Mouse (Mus musculus) kidney, embryonic 16.5 days (tissue): ENCODE results near the gene Mst1. TPM values are rescaled to one million over a fixed set of nuclear protein-coding genes. Genes with fewer than 3 reads are reported as not detected.

Experiments used
- ATAC-seq: fragments of 200-750 bp; cut with Nextera tagmentation; 2 replicates; pipeline ENCODE4 v1.8.0; 2017; ENCODE audit warnings: moderate TSS enrichment; ENCODE audit not compliant: low FRiP score, low TSS enrichment
- H3K27ac ChIP-seq: fragments of 300-500 bp; sonication (generic); 2 replicates; pipeline ENCODE4 v1.5.1; 2014; ENCODE audit warnings: low read length
- H3K27me3 ChIP-seq: fragments of 300-500 bp; sonication (generic); 2 replicates; pipeline ENCODE4 v1.6.1; 2014; ENCODE audit warnings: low read length, control low read depth, mixed read lengths; ENCODE audit not compliant: insufficient read depth
- H3K36me3 ChIP-seq: fragments of 300-500 bp; sonication (generic); 2 replicates; pipeline ENCODE4 v1.6.1; 2014; ENCODE audit warnings: low read length, control low read depth, mixed read lengths; ENCODE audit not compliant: insufficient read depth
- H3K4me1 ChIP-seq: fragments of 300-500 bp; sonication (generic); 2 replicates; pipeline ENCODE4 v1.6.1; 2014; ENCODE audit warnings: low read length, control low read depth, mixed read lengths; ENCODE audit not compliant: insufficient read depth
- H3K4me2 ChIP-seq: fragments of 300-500 bp; sonication (generic); replicated peaks from 2 replicates; pipeline ENCODE4 v1.6.1; 2014; ENCODE audit warnings: low read depth, low read length
- H3K4me3 ChIP-seq: fragments of 300-500 bp; sonication (generic); 2 replicates; pipeline ENCODE4 v1.5.1; 2014; ENCODE audit warnings: mild to moderate bottlenecking, low read length
- H3K9ac ChIP-seq: fragments of 300-500 bp; sonication (generic); replicated peaks from 2 replicates; pipeline ENCODE4 v1.6.1; 2014; ENCODE audit warnings: low read length
- H3K9me3 ChIP-seq: fragments of 300-500 bp; sonication (generic); 2 replicates; pipeline ENCODE4 v1.6.1; 2016; ENCODE audit warnings: low read length, control low read depth
- WGBS: fragments of 180-500 bp; shearing (Covaris S2); extraction: QIAGEN DNeasy Blood & Tissue Kit; methylation state at CpG from one replicate; pipeline ENCODE4 v1.1.7; 2014; 5-methylcytosine and 5-hydroxymethylcytosine counted together
- polyA plus RNA-seq: library from polyadenylated mRNA; unstranded; fragments of >200 nt; fragmentation: Nextera tagmentation; extraction: Ambion mirVana; gene quantifications from 2 replicates; pipeline ENCODE4 v1.2.1, GENCODE M21; 2015

Gene Mst1
- polyA plus RNA-seq, 1 experiment from 2014 or later, result 0.21 TPM

- no peaks in the 10 kb centered on the region for H3K27me3 ChIP-seq
- no peak overlapping the region for H3K4me3 ChIP-seq
- WGBS, result 76% methylated on average over 28 of the region's 28 CpGs
- H3K9ac ChIP-seq, result no peak overlapping the region
- no peak for ATAC-seq
- H3K4me2 ChIP-seq, result no peak overlapping the region
- peaks cover 61% of the 10 kb centered on the region for H3K36me3 ChIP-seq
- H3K9me3 ChIP-seq, result no peaks in the 10 kb centered on the region
- H3K27ac ChIP-seq, result no peak overlapping the region
- H3K4me1 ChIP-seq, result peaks cover 4% of the 10 kb centered on the region
Measured at GRCm38 (mm10) chr9:108056361-108057261, 23.6 kb upstream of the Mst1 start.

- 92% methylated on average over 5 of the region's 5 CpGs for WGBS
- Histone ChIP-seq H3K4me2 (no peak overlapping the region), H3K4me3 (no peak overlapping the region), H3K27me3 (no peaks in the 10 kb centered on the region), H3K36me3 (peaks cover 58% of the 10 kb centered on the region), H3K4me1 (peaks cover 4% of the 10 kb centered on the region), H3K9ac (no peak overlapping the region), H3K9me3 (no peaks in the 10 kb centered on the region), H3K27ac (no peak overlapping the region)
- no peak for ATAC-seq
Measured at GRCm38 (mm10) chr9:108057262-108057562, 23.0 kb upstream of the Mst1 start.

GRCm38 (mm10) chr9:108058291-108058690, 21.9 kb upstream of the Mst1 start:
- ATAC-seq, result no peak
- no peak overlapping the region for H3K4me3 ChIP-seq
- 92% methylated on average over 9 of the region's 9 CpGs for WGBS
- H3K27me3 ChIP-seq, result no peaks in the 10 kb centered on the region
- H3K36me3 ChIP-seq, result peaks cover 64% of the 10 kb centered on the region
- no peaks in the 10 kb centered on the region for H3K9me3 ChIP-seq
- no peak overlapping the region for H3K27ac ChIP-seq
- H3K9ac ChIP-seq, result no peak overlapping the region
- H3K4me1 ChIP-seq, result peaks cover under 1% of the 10 kb centered on the region
- H3K4me2 ChIP-seq, result no peak overlapping the region

- ATAC-seq, result no peak
- Histone ChIP-seq H3K27ac (no peak overlapping the region), H3K4me2 (no peak overlapping the region), H3K4me1 (no peaks in the 10 kb centered on the region), H3K4me3 (no peak overlapping the region), H3K9ac (no peak overlapping the region), H3K36me3 (peaks cover 41% of the 10 kb centered on the region), H3K9me3 (no peaks in the 10 kb centered on the region), H3K27me3 (no peaks in the 10 kb centered on the region)
- 82% methylated on average over 3 of the region's 3 CpGs for WGBS
Measured at GRCm38 (mm10) chr9:108062142-108062541, 18.1 kb upstream of the Mst1 start.

- WGBS, result 89% methylated on average over 12 of the region's 12 CpGs
- no peak overlapping the region for H3K9ac ChIP-seq
- no peak overlapping the region for H3K4me3 ChIP-seq
- no peaks in the 10 kb centered on the region for H3K9me3 ChIP-seq
- H3K4me2 ChIP-seq, result no peak overlapping the region
- no peaks in the 10 kb centered on the region for H3K4me1 ChIP-seq
- H3K27me3 ChIP-seq, result no peaks in the 10 kb centered on the region
- peaks cover 31% of the 10 kb centered on the region for H3K36me3 ChIP-seq
- no peak overlapping the region for H3K27ac ChIP-seq
- ATAC-seq, result no peak
Measured at GRCm38 (mm10) chr9:108063361-108063760, 16.9 kb upstream of the Mst1 start.

- no peaks in the 10 kb centered on the region for H3K9me3 ChIP-seq
- no peak overlapping the region for H3K4me2 ChIP-seq
- peaks cover 20% of the 10 kb centered on the region for H3K36me3 ChIP-seq
- no peak overlapping the region for H3K27ac ChIP-seq
- no peak overlapping the region for H3K9ac ChIP-seq
- no peaks in the 10 kb centered on the region for H3K4me1 ChIP-seq
- no peak overlapping the region for H3K4me3 ChIP-seq
- 41% methylated on average over 5 of the region's 5 CpGs for WGBS
- no peaks in the 10 kb centered on the region for H3K27me3 ChIP-seq
- peak; percentile 60 for ATAC-seq
Measured at GRCm38 (mm10) chr9:108065491-108066011, 14.7 kb upstream of the Mst1 start.

- Histone ChIP-seq H3K27ac (no peak overlapping the region), H3K9ac (no peak overlapping the region), H3K9me3 (no peaks in the 10 kb centered on the region), H3K4me2 (no peak overlapping the region), H3K4me1 (no peaks in the 10 kb centered on the region), H3K27me3 (no peaks in the 10 kb centered on the region), H3K4me3 (no peak overlapping the region), H3K36me3 (peaks cover 29% of the 10 kb centered on the region)
- ATAC-seq, result no peak
- WGBS, result 77% methylated on average over 7 of the region's 7 CpGs
Measured at GRCm38 (mm10) chr9:108067199-108067598, 13.0 kb upstream of the Mst1 start.

GRCm38 (mm10) chr9:108067900-108068299, 12.3 kb upstream of the Mst1 start:
- H3K27ac ChIP-seq, result no peak overlapping the region
- ATAC-seq, result peak; percentile 36
- WGBS, result 16% methylated on average over 8 of the region's 8 CpGs
- no peak overlapping the region for H3K4me3 ChIP-seq
- peaks cover 25% of the 10 kb centered on the region for H3K36me3 ChIP-seq
- no peak overlapping the region for H3K9ac ChIP-seq
- H3K4me1 ChIP-seq, result no peaks in the 10 kb centered on the region
- no peaks in the 10 kb centered on the region for H3K9me3 ChIP-seq
- no peak overlapping the region for H3K4me2 ChIP-seq
- H3K27me3 ChIP-seq, result no peaks in the 10 kb centered on the region

GRCm38 (mm10) chr9:108069007-108069406, 11.2 kb upstream of the Mst1 start:
- Histone ChIP-seq H3K27ac (no peak overlapping the region), H3K9me3 (no peaks in the 10 kb centered on the region), H3K36me3 (peaks cover 17% of the 10 kb centered on the region), H3K27me3 (no peaks in the 10 kb centered on the region), H3K4me3 (no peak overlapping the region), H3K9ac (no peak overlapping the region), H3K4me1 (no peaks in the 10 kb centered on the region), H3K4me2 (no peak overlapping the region)
- 90% methylated on average over 9 of the region's 9 CpGs for WGBS
- ATAC-seq, result no peak

GRCm38 (mm10) chr9:108069529-108069928, 10.7 kb upstream of the Mst1 start:
- Histone ChIP-seq H3K27ac (no peak overlapping the region), H3K4me1 (no peaks in the 10 kb centered on the region), H3K4me2 (no peak overlapping the region), H3K9ac (no peak overlapping the region), H3K27me3 (no peaks in the 10 kb centered on the region), H3K4me3 (no peak overlapping the region), H3K9me3 (no peaks in the 10 kb centered on the region), H3K36me3 (peaks cover 14% of the 10 kb centered on the region)
- 87% methylated on average over 7 of the region's 7 CpGs for WGBS
- ATAC-seq, result no peak
